Mouse (Mus musculus) embryonic fibroblast, embryonic 13.5 days (primary cell): ENCODE data around the gene Robo1.

Source experiments
- CTCF ChIP-seq: IDR thresholded peaks from 2 replicates; pipeline ENCODE4 v1.5.1; 2011; ENCODE audit warnings: mild to moderate bottlenecking, control low read depth, low read length, moderate library complexity, borderline replicate concordance; ENCODE audit not compliant: insufficient read depth
- POLR2A ChIP-seq: IDR thresholded peaks from 2 replicates; pipeline ENCODE4 v1.6.1; 2011; ENCODE audit warnings: low read depth, mild to moderate bottlenecking, control low read depth, low read length, moderate library complexity

GRCm38 (mm10) chr16:72786636-72787035 is 478.5 kb downstream of the Robo1 start:
- TF ChIP-seq CTCF (no peak), POLR2A (no peak)
